Mouse (Mus musculus) ES-E14 (cell line): Measurements from ENCODE around the gene Slc45a3.

Experiments used
- HCFC1 ChIP-seq: IDR thresholded peaks from 2 replicates; pipeline ENCODE4 v1.6.1; 2012; ENCODE audit warnings: low read length, inconsistent platforms, borderline replicate concordance; ENCODE audit not compliant: insufficient read depth
- MAFK ChIP-seq: IDR thresholded peaks from 2 replicates; pipeline ENCODE4 v1.6.1; 2014; ENCODE audit warnings: mild to moderate bottlenecking, low read depth, low read length, inconsistent platforms; ENCODE audit not compliant: insufficient read depth
- ZNF384 ChIP-seq: IDR thresholded peaks from 2 replicates; pipeline ENCODE4 v1.6.1; 2012; ENCODE audit warnings: low read depth, low read length, inconsistent platforms

- TF ChIP-seq MAFK (no peak), HCFC1 (no peak), ZNF384 (no peak)
Observed at GRCm38 (mm10) chr1:131982907-131983306, 20.1 kb downstream of the Slc45a3 start.
